Mouse (Mus musculus) sigmoid colon, adult 10 weeks (tissue): ENCODE results near the gene 2610507B11Rik. TPM values are rescaled to one million over a fixed set of nuclear protein-coding genes. Genes with fewer than 3 reads are reported as not detected.

Source experiments
- polyA plus RNA-seq: library from polyadenylated mRNA; stranded (reverse); fragments of 350-450 nt; fragmentation: Illumina TruSeq; extraction: RNeasy Lipid Tissue Mini Kit (QIAGEN cat#74804); gene quantifications from one replicate; pipeline ENCODE4 v1.2.3, GENCODE M21; 2014; ENCODE audit warnings: low read depth, low replicate concordance

2610507B11Rik gene
- polyA plus RNA-seq: 71.0 TPM

DNA sequence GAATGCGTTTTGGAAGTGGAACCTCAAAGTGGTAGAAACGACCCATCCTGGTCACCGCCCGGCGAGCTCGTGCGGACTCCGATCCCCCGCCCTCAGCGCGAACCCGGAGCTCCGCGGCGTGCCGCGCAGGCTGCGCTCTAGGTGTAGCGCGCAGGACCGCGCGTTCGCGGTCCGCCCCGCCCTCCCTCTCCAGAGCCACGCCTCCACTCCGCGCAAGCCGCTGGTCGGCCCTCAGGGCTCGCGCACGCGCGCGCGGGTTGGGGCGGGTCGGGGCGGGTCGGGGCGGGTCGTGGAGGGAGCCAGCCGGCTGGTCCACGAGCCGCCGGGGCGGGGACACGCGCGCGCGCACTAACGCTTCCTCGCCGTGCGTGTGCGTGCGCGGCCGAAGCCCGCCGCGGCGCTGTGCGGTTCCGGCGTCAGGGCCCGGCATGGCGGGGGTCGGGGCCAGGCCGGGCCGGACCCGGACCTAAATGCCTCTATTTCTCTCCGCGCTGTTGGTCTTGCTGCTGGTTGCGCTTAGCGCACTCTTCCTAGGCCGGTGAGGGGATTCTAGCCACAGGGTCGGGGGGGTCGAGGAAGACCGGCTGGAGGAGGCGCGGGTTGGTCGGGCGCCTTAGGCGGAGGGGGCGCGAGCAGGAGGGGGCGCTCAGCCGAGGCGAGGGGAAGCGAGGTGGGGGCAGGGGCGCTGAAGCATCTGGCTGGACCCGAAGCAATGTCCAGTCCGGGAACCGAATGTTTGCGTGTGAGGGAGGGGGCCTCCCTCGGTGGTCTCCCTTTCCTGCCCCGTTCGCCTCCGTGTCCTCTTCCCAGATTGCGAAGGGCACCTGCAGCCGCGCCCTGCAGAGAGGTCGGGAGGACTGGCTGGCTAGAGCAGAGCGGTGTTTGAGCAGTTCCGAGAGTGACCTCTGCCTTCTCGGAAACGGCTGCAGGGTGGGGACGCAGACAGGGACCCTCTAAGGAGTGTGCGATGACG is at the start of gene 2610507B11Rik:
Gene 2610507B11Rik (plus strand): TSS at position 373 of the 973 bp plus-strand sequence.

DNA sequence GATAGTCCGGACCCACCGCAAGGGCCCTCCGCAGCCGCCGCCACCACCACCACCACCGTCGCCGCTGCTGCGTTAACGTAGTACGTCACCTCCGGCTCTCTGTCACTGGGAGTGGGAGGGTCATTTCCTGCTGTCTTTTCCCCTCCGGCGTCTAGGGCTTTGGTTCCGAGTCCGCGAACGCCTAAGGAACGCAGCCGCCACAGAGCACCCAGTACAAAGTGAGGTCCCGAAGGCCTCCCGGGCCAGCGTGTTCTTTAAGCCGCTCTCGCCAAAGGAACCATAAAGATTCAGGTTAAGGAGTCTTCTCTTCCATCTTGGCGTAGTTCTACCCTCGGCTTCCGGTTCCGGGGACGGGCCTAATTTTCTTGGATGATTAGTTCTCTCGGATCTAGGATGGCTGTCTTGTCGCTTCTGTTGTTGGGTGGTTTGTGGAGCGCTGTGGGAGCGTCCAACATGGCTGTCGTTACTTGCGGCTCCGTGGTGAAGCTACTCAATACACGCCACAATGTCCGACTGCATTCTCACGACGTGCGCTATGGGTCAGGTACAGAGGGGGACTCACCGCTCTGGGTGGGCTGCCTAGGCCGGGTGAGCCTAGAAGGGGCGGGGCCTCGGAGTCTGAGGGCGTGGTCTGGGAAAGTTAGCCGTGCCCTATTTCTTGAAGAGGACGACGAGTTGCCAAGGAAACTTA is 15.8 kb upstream of the 2610507B11Rik start, which contains the start of the genes Sdf2 and Supt6:
Gene Sdf2 (plus strand): TSS at position 120 of the 691 bp plus-strand sequence.
Gene Supt6 (minus strand): TSS at position 361 of the 691 bp plus-strand sequence.

DNA sequence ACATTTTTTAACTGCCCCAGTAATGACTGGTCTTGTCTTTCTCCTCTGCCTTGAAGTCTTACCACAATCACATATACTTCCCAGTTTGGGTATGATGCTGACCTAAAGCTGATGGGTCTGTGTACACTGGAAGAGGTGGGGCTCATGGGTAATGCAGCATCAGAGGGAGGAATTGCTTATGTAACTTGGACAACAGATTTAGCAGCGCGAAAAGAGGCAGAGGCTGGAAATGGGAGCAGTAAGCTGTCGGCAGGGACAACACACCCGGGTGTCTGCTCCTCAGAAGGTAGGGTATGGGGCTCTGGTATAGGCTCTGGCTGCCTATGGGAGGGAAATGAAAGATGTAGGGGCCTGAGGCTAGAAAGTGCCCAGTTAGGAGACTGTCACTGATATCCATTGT is 29.1 kb downstream of the 2610507B11Rik start, which contains the start of gene BC030499:
Gene BC030499 (plus strand): TSS at position 188 of the 400 bp plus-strand sequence.

DNA sequence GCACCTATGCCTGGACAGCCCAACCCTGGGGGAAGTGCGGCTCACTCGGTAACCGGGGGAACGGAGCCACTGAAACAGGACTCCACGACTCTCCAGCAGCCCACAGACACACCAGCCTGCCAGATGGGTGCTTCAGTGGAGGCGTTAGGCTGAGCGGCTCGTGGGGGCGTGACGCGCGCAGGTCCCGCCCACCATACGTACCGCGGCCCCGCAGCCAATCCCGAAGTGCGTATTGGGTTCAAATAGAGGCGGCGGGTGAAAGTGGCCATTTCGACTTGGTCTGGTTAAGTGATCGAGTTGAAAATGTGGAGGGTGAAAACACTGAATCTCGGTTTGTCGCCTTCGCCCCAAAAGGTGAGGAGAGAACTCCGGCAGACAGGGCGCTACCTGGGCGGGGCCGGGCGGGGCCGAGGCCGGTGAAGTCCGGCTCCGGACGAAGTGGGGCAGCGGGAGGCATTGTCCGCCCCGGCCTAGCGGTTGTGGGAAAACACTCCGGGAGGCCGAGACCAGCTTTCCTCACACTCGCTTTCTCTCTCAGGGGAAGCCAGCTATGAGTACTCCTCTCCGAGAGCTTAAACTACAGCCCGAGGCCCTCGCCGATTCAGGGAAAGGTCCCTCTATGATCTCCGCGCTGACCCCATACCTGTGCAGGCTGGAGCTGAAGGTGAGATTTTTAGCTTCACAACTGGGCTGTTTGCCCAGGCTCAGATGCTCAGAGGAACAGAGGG is 40.0 kb downstream of the 2610507B11Rik start, which contains the start of gene Spag5:
Gene Spag5 (plus strand): TSS at position 173 of the 728 bp plus-strand sequence.

DNA sequence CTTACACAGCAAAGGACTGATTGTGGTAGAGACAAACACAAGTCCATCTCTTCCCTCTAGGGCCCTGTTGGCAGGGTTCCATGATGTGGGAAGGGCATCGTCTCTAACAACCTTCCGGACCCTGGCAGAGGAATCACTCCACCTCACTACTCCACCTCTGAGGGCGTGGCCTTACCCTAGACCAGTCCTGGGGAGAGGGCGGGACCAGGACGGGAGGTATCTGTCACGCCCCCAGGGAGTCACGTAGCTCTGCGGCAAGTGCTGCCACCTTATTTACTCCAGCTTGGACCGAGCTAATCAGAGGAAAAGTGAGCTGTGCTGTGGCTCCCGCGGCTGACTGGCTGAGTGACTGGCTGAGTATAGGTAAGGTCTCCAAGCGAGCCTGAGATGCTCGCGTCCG is 61.3 kb downstream of the 2610507B11Rik start, which contains the start of gene Aldoc:
Gene Aldoc (plus strand): TSS at position 109 of the 400 bp plus-strand sequence.

DNA sequence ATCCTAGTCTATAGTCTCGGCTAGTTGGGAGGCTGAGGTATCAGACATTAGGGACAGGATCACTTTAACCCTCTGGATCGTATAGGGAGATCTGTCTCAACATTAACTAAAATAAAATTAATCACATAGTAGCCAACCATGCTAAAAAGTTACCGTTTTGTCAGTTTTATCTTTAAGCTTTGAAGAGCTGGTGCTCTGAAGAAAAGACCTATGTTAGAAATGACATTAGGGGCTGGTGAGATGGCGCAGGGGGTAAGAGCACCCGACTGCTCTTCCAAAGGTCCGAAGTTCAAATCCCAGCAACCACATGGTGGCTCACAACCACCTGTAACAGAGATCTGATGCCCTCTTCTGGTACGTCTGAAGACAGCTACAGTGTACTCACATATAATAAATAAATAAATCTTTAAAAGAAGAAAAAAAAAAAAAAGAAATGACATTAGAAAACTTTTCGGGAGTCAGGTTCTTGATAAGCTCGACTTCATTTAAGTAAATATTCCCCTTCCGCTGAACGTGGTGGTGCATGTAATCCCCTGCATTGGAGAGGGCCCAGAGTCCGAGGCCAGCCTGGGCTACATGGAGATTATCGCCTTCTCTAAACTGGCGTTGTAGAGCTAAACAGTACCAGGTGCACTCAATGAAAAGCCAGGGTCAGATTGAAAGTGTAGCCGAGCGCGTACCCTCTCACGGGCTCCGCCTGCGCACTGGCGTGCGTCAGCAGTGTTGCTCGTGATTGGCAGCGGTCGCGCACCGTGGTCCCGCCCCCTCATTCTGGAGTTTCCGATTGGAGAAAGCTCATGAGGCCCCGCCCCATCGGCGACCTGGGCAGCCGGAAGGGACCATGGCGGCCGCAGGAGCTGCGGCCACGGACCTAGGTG is 66.3 kb downstream of the 2610507B11Rik start, which contains the start of gene Pigs:
Gene Pigs (plus strand): TSS at position 782 of the 878 bp plus-strand sequence.

Other genes with a start within 250 kb of the 2610507B11Rik start
- gene Dhrs13, start 229.5 kb upstream of the 2610507B11Rik start, polyA plus RNA-seq: 2.4 TPM
- 4.4 TPM for gene Flot2, start 223.8 kb upstream of the 2610507B11Rik start, polyA plus RNA-seq
- 4.8 TPM for gene Eral1, start 181.4 kb upstream of the 2610507B11Rik start, polyA plus RNA-seq
- gene Fam222b, start 167.1 kb upstream of the 2610507B11Rik start, polyA plus RNA-seq: 4.8 TPM
- gene Traf4, start 96.2 kb upstream of the 2610507B11Rik start, polyA plus RNA-seq: 1.7 TPM
- 5.9 TPM for gene Nek8, start 85.1 kb upstream of the 2610507B11Rik start, polyA plus RNA-seq
- 14.3 TPM for gene Tlcd1, start 85.0 kb upstream of the 2610507B11Rik start, polyA plus RNA-seq
- 813 TPM for gene Rpl23a, start 78.2 kb upstream of the 2610507B11Rik start, polyA plus RNA-seq
- gene Rab34, start 73.3 kb upstream of the 2610507B11Rik start, polyA plus RNA-seq: 2.9 TPM
- 2.4 TPM for gene Proca1, start 68.4 kb upstream of the 2610507B11Rik start, polyA plus RNA-seq
- 31.9 TPM for gene Sdf2, start 16.0 kb upstream of the 2610507B11Rik start, polyA plus RNA-seq
- 14.0 TPM for gene Supt6, start 15.8 kb upstream of the 2610507B11Rik start, polyA plus RNA-seq
- 2.0 TPM for gene BC030499, start 29.1 kb downstream of the 2610507B11Rik start, polyA plus RNA-seq
- gene Spag5, start 39.8 kb downstream of the 2610507B11Rik start, polyA plus RNA-seq: 3.8 TPM
- 9.2 TPM for gene Aldoc, start 61.2 kb downstream of the 2610507B11Rik start, polyA plus RNA-seq
- 4.0 TPM for gene Pigs, start 66.7 kb downstream of the 2610507B11Rik start, polyA plus RNA-seq
- 5.4 TPM for gene Unc119, start 81.7 kb downstream of the 2610507B11Rik start, polyA plus RNA-seq
- gene Foxn1, start 124.8 kb downstream of the 2610507B11Rik start, polyA plus RNA-seq: 0.16 TPM
- 17.2 TPM for gene Slc13a2, start 160.5 kb downstream of the 2610507B11Rik start, polyA plus RNA-seq
- 2.1 TPM for gene Slc46a1, start 203.9 kb downstream of the 2610507B11Rik start, polyA plus RNA-seq
- not detected for gene Sarm1, start 236.0 kb downstream of the 2610507B11Rik start, polyA plus RNA-seq
- gene Vtn, start 237.3 kb downstream of the 2610507B11Rik start, polyA plus RNA-seq: not detected
- not detected for gene Sebox, start 241.7 kb downstream of the 2610507B11Rik start, polyA plus RNA-seq